Mouse (Mus musculus): ENCODE data around the gene Rgl3. TPM values are rescaled to one million over a fixed set of nuclear protein-coding genes. Genes with fewer than 3 reads are reported as not detected.

Gene Rgl3
- polyA plus RNA-seq, 1 experiment: 9.5 TPM

GRCm38 (mm10) chr9:21938234-21938855, 50.9 kb downstream of the Rgl3 start:
- no peak overlapping the region for H3K27ac ChIP-seq (ENCODE audit: insufficient read depth, low read depth, low read length)
- H3K4me3 ChIP-seq (ENCODE audit: insufficient read depth, low read length): no peak overlapping the region
- H3K4me1 ChIP-seq (ENCODE audit: control insufficient read depth, insufficient read depth, low read length): 0 out of 2 replicates have a peak, but pooled peaks cover 3% of the 10 kb centered on the region
- TF ChIP-seq POLR2A (IDR thresholded peaks at IDR 0.05; ENCODE audit: borderline replicate concordance, low read depth, low read length): no peak
- TF ChIP-seq CTCF (IDR thresholded peaks at IDR 0.05; ENCODE audit: low read depth, low read length): no peak

GRCm38 (mm10) chr9:21937711-21938175, 51.5 kb downstream of the Rgl3 start:
- no peak overlapping the region for H3K4me3 ChIP-seq (ENCODE audit: insufficient read depth, low read length)
- no peak for TF ChIP-seq CTCF (IDR thresholded peaks at IDR 0.05; ENCODE audit: low read depth, low read length)
- no peak for TF ChIP-seq POLR2A (IDR thresholded peaks at IDR 0.05; ENCODE audit: borderline replicate concordance, low read depth, low read length)
- H3K4me1 ChIP-seq (ENCODE audit: control insufficient read depth, insufficient read depth, low read length): 0 out of 2 replicates have a peak, but pooled peaks cover 3% of the 10 kb centered on the region
- no peak overlapping the region for H3K27ac ChIP-seq (ENCODE audit: insufficient read depth, low read depth, low read length)

GRCm38 (mm10) chr9:21936692-21937570, 52.3 kb downstream of the Rgl3 start, which contains the start of gene Plppr2:
Plppr2 (plus strand) TSS chr9:21937033.
- Histone ChIP-seq H3K27ac (ENCODE audit: insufficient read depth, low read depth, low read length) (no peak within 1 kb of the TSS), H3K4me1 (ENCODE audit: control insufficient read depth, insufficient read depth, low read length) (0 out of 2 replicates have a peak, but pooled peaks cover 3% of the 10 kb centered on the region), H3K4me3 (ENCODE audit: insufficient read depth, low read length) (peak within 1 kb of the TSS; percentile 64)
- TF ChIP-seq CTCF (IDR thresholded peaks at IDR 0.05; ENCODE audit: low read depth, low read length) (no peak), POLR2A (IDR thresholded peaks at IDR 0.05; ENCODE audit: borderline replicate concordance, low read depth, low read length) (no peak)

- Histone ChIP-seq H3K4me3 (ENCODE audit: insufficient read depth, low read length) (no peak overlapping the region), H3K4me1 (ENCODE audit: control insufficient read depth, insufficient read depth, low read length) (0 out of 2 replicates have a peak, but pooled peaks cover 3% of the 10 kb centered on the region), H3K27ac (ENCODE audit: insufficient read depth, low read depth, low read length) (no peak overlapping the region)
- no peak for TF ChIP-seq CTCF (IDR thresholded peaks at IDR 0.05; ENCODE audit: low read depth, low read length)
- no peak for TF ChIP-seq POLR2A (IDR thresholded peaks at IDR 0.05; ENCODE audit: borderline replicate concordance, low read depth, low read length)
These were observed 53.6 kb downstream of the Rgl3 start for GRCm38 (mm10) chr9:21935466-21936131.

GRCm38 (mm10) chr9:21934021-21934420, 55.2 kb downstream of the Rgl3 start:
- no peak overlapping the region for H3K27ac ChIP-seq (ENCODE audit: insufficient read depth, low read depth, low read length)
- H3K4me3 ChIP-seq (ENCODE audit: insufficient read depth, low read length): no peak overlapping the region
- 0 out of 2 replicates have a peak, but pooled peaks cover 3% of the 10 kb centered on the region for H3K4me1 ChIP-seq (ENCODE audit: control insufficient read depth, insufficient read depth, low read length)
- TF ChIP-seq POLR2A (IDR thresholded peaks at IDR 0.05; ENCODE audit: borderline replicate concordance, low read depth, low read length): no peak
- TF ChIP-seq CTCF (IDR thresholded peaks at IDR 0.05; ENCODE audit: low read depth, low read length): no peak

GRCm38 (mm10) chr9:21932445-21933137, 56.7 kb downstream of the Rgl3 start:
- Histone ChIP-seq H3K4me3 (ENCODE audit: insufficient read depth, low read length) (no peak overlapping the region), H3K27ac (ENCODE audit: insufficient read depth, low read depth, low read length) (no peak overlapping the region), H3K4me1 (ENCODE audit: control insufficient read depth, insufficient read depth, low read length) (0 out of 2 replicates have a peak, but pooled peaks cover 3% of the 10 kb centered on the region)
- TF ChIP-seq POLR2A (IDR thresholded peaks at IDR 0.05; ENCODE audit: borderline replicate concordance, low read depth, low read length) (no peak), CTCF (IDR thresholded peaks at IDR 0.05; ENCODE audit: low read depth, low read length) (no peak)

GRCm38 (mm10) chr9:21932006-21932405, 57.2 kb downstream of the Rgl3 start:
- H3K4me1 ChIP-seq (ENCODE audit: control insufficient read depth, insufficient read depth, low read length): 0 out of 2 replicates have a peak, but pooled peaks cover 3% of the 10 kb centered on the region
- H3K4me3 ChIP-seq (ENCODE audit: insufficient read depth, low read length): no peak overlapping the region
- TF ChIP-seq CTCF (IDR thresholded peaks at IDR 0.05; ENCODE audit: low read depth, low read length) (no peak), POLR2A (IDR thresholded peaks at IDR 0.05; ENCODE audit: borderline replicate concordance, low read depth, low read length) (no peak)
- no peak overlapping the region for H3K27ac ChIP-seq (ENCODE audit: insufficient read depth, low read depth, low read length)

- Histone ChIP-seq H3K27ac (ENCODE audit: insufficient read depth, low read depth, low read length) (no peak overlapping the region), H3K4me1 (ENCODE audit: control insufficient read depth, insufficient read depth, low read length) (peaks cover 12% of the 10 kb centered on the region), H3K4me3 (ENCODE audit: insufficient read depth, low read length) (no peak overlapping the region)
- TF ChIP-seq POLR2A (IDR thresholded peaks at IDR 0.05; ENCODE audit: borderline replicate concordance, low read depth, low read length): no peak
- TF ChIP-seq CTCF (IDR thresholded peaks at IDR 0.05; ENCODE audit: low read depth, low read length): no peak
These were observed 60.0 kb downstream of the Rgl3 start for GRCm38 (mm10) chr9:21929208-21929607.

GRCm38 (mm10) chr9:21927208-21927753, 62.0 kb downstream of the Rgl3 start, which contains the start of the genes Ccdc159 and Tmem205:
Ccdc159 (plus strand) TSS chr9:21927471.
Tmem205 (minus strand) TSS chr9:21927556.
- Histone ChIP-seq H3K4me3 (ENCODE audit: insufficient read depth, low read length) (peak within 1 kb of the TSS; percentile 68), H3K27ac (ENCODE audit: insufficient read depth, low read depth, low read length) (peak within 1 kb of the TSS; percentile 56), H3K4me1 (ENCODE audit: control insufficient read depth, insufficient read depth, low read length) (peaks cover 25% of the 10 kb centered on the region)
- TF ChIP-seq POLR2A (IDR thresholded peaks at IDR 0.05; ENCODE audit: borderline replicate concordance, low read depth, low read length): no peak
- TF ChIP-seq CTCF (IDR thresholded peaks at IDR 0.05; ENCODE audit: low read depth, low read length): no peak
